Mouse (Mus musculus) v-Abl transformed pro-B cells (cell line): Measurements from ENCODE around the gene Nlrp3.

Experiments
- in situ Hi-C, 2 experiments: fragments of 400-800 bp; cut with MboI; formaldehyde crosslinking; loops; one replicate each; pipeline ENCODE4 v1.15.1; 2025; ENCODE audit not compliant: unreplicated experiment in 2 of 2

The Nlrp3 gene

GRCm38 (mm10) chr11:59600872-59601271 is 59.5 kb downstream of the Nlrp3 start:
- in situ Hi-C loops = no loop called here

GRCm38 (mm10) chr11:59602287-59602686 is 60.9 kb downstream of the Nlrp3 start:
- in situ Hi-C loops = no loop called here

GRCm38 (mm10) chr11:59611646-59612045 is 70.3 kb downstream of the Nlrp3 start:
- in situ Hi-C loops = no loop called here

- in situ Hi-C loops = no loop called here
Measured at GRCm38 (mm10) chr11:59614120-59614519, 72.8 kb downstream of the Nlrp3 start.
